Mouse (Mus musculus) ES-E14 (cell line): Measurements from ENCODE around the gene Rln3.

ENCODE experiments used
- HCFC1 ChIP-seq: IDR thresholded peaks from 2 replicates; pipeline ENCODE4 v1.6.1; 2012; ENCODE audit warnings: low read length, inconsistent platforms, borderline replicate concordance; ENCODE audit not compliant: insufficient read depth
- ZC3H11A ChIP-seq: IDR thresholded peaks from 2 replicates; pipeline ENCODE4 v1.6.1; 2012; ENCODE audit warnings: low read depth, mild to moderate bottlenecking, inconsistent platforms, low read length, borderline replicate concordance
- ZNF384 ChIP-seq: IDR thresholded peaks from 2 replicates; pipeline ENCODE4 v1.6.1; 2012; ENCODE audit warnings: low read depth, low read length, inconsistent platforms

- TF ChIP-seq HCFC1 (no peak), ZC3H11A (no peak), ZNF384 (no peak)
Observed at GRCm38 (mm10) chr8:84090585-84090984, 45.8 kb upstream of the Rln3 start.
